Mouse (Mus musculus): ENCODE measurements around the gene Olfr102.

DNA sequence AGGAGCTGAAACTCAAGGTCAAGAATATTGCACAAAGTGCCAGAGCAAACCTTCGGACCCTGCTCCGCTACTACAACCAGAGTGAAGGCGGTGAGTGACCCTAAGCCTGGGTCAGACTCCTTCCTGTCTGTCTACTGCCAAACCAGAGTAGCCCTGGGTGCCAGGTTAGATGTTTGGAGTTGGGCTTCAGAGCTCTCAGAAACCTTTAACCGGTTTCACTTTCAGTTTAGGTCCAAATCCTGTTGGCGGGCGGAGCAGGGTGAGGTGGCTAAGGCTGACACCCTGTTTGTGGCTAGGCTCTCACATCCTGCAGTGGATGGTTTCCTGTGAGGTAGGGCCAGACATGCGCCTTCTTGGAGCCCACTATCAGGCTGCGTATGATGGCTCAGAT lies 46.2 kb downstream of the Olfr102 start:
- TF ChIP-seq CTCF (IDR thresholded peaks at IDR 0.05) (no peak), POLR2A (IDR thresholded peaks at IDR 0.05; ENCODE audit: insufficient read depth, low read depth, low read length) (peak; percentile 60), EP300 (IDR thresholded peaks at IDR 0.05; ENCODE audit: insufficient read depth, low read depth, low read length) (no peak)

All from heart, adult 2 months (tissue).